ENCODE assay signal across 11 mouse cellular contexts in genomic region chr19:18646853-18647420, GRCm38 (mm10). TPM values are rescaled to one million over a fixed set of nuclear protein-coding genes. Genes with fewer than 3 reads are reported as not detected.
DNase-seq lines count a peak whose midpoint lies in the region; ATAC-seq and TF ChIP-seq lines count a peak whose summit lies in the region.
"Had no signal": no experiment of that assay in that cellular context is flagged by ENCODE, and none has a peak within 500 bp of the region (broad histone marks: within the 10 kb centered on the region; RNA-seq: fewer than 3 reads in every experiment).

No protein-coding gene starts in this region.

- H3K9me3 ChIP-seq in heart, embryonic 16.5 days (replicated peaks; ENCODE audit: control insufficient read depth, low read length), result no peaks in the 10 kb centered on the region
- no peaks in the 10 kb centered on the region for H3K9me3 ChIP-seq in liver, embryonic 16.5 days (replicated peaks; ENCODE audit: control insufficient read depth, low read length)
- H3K9me3 ChIP-seq in limb, embryonic 10.5 days (replicated peaks), result no peaks in the 10 kb centered on the region
- no peaks in the 10 kb centered on the region for H3K9me3 ChIP-seq in hindbrain, embryonic 11.5 days (ENCODE audit: control insufficient read depth, low read length)
- H3K9me3 ChIP-seq: embryonic facial prominence, embryonic 15.5 days had no signal

- no peak for TF ChIP-seq POLR2A in bone marrow macrophage, adult 2 months (IDR thresholded peaks at IDR 0.05; ENCODE audit: borderline replicate concordance, low read depth, low read length)

- intact Hi-C loops in heart, postnatal 25 days (cut with DNase I), result no loop called here
- intact Hi-C loops in left cerebral cortex, postnatal 36 days (cut with DNase I), result no loop called here

- no peak for DNase-seq in heart, postnatal 25 days (ENCODE audit: low spot score)
- no peak for DNase-seq in left cerebral cortex, postnatal 36 days (ENCODE audit: low spot score in 2 of 2)
- DNase-seq in limb, embryonic 10.5 days (ENCODE audit: low spot score), result no peak
- no peak for DNase-seq in hindbrain, embryonic 11.5 days (ENCODE audit: low spot score)
- DNase-seq: kidney, postnatal 25 days had no signal

- no peak overlapping the region for H3K9ac ChIP-seq in heart, embryonic 16.5 days (ENCODE audit: low read length)
- H3K9ac ChIP-seq in liver, embryonic 16.5 days (ENCODE audit: low read depth, low read length), result peak overlapping the region; percentile 35
- H3K9ac ChIP-seq in hindbrain, embryonic 11.5 days (ENCODE audit: low read depth, low read length), result no peak overlapping the region
- H3K9ac ChIP-seq: embryonic facial prominence, embryonic 15.5 days had no signal

- TF ChIP-seq CTCF in bone marrow macrophage, adult 2 months (IDR thresholded peaks at IDR 0.05; ENCODE audit: low read depth, low read length), result no peak

- no peaks in the 10 kb centered on the region for H3K27me3 ChIP-seq in heart, embryonic 16.5 days (ENCODE audit: control insufficient read depth, insufficient read depth, low read length)
- H3K27me3 ChIP-seq in liver, embryonic 16.5 days (ENCODE audit: control insufficient read depth, insufficient read depth, low read depth, low read length), result no peaks in the 10 kb centered on the region
- no peaks in the 10 kb centered on the region for H3K27me3 ChIP-seq in limb, embryonic 10.5 days (ENCODE audit: low read depth, poor library complexity, severe bottlenecking)
- H3K27me3 ChIP-seq in hindbrain, embryonic 11.5 days (ENCODE audit: control insufficient read depth, insufficient read depth, low read length), result no peaks in the 10 kb centered on the region
- H3K27me3 ChIP-seq: embryonic facial prominence, embryonic 15.5 days had no signal

- 53% methylated on average over 5 of the region's 5 CpGs for WGBS in heart, embryonic 16.5 days
- WGBS in liver, embryonic 16.5 days (ENCODE audit: insufficient replicate concordance), result 23% methylated on average over 5 of the region's 5 CpGs
- 73% methylated on average over 5 of the region's 5 CpGs for WGBS in limb, embryonic 10.5 days
- WGBS in hindbrain, embryonic 11.5 days, result 42% methylated on average over 5 of the region's 5 CpGs

- ATAC-seq in heart, embryonic 16.5 days (replicated peaks; ENCODE audit: extremely low read depth, insufficient read depth, low FRiP score), result no peak
- ATAC-seq in CD4-positive, CD25-positive, alpha-beta regulatory T cell, adult 4 months, result peak; percentile 64
- peak; percentile 75 for ATAC-seq in liver, embryonic 16.5 days (ENCODE audit: low read depth)
- no peak for ATAC-seq in hindbrain, embryonic 11.5 days (ENCODE audit: low FRiP score)
- ATAC-seq: midbrain, embryonic 16.5 days had no signal

- no peak overlapping the region for H3K4me3 ChIP-seq in heart, embryonic 16.5 days (ENCODE audit: low read length)
- H3K4me3 ChIP-seq in bone marrow macrophage, adult 2 months (ENCODE audit: insufficient read depth, low read length), result no peak overlapping the region
- no peak overlapping the region for H3K4me3 ChIP-seq in liver, embryonic 16.5 days (ENCODE audit: low read depth, low read length)
- no peak overlapping the region for H3K4me3 ChIP-seq in limb, embryonic 10.5 days
- no peak overlapping the region for H3K4me3 ChIP-seq in hindbrain, embryonic 11.5 days (ENCODE audit: low read depth, low read length)
- H3K4me3 ChIP-seq: embryonic facial prominence, embryonic 15.5 days had no signal

- H3K27ac ChIP-seq in heart, embryonic 16.5 days (ENCODE audit: low read length), result 0 out of 2 replicates have a peak overlapping the region, but pooled peaks have one; percentile 16
- H3K27ac ChIP-seq in bone marrow macrophage, adult 2 months (ENCODE audit: insufficient read depth, low read depth, low read length), result peak overlapping the region; percentile 77
- H3K27ac ChIP-seq in liver, embryonic 16.5 days (ENCODE audit: low read length), result peak overlapping the region; percentile 87
- H3K27ac ChIP-seq in limb, embryonic 10.5 days, result no peak overlapping the region
- H3K27ac ChIP-seq in hindbrain, embryonic 11.5 days (ENCODE audit: low read depth, low read length), result no peak overlapping the region
- H3K27ac ChIP-seq: embryonic facial prominence, embryonic 15.5 days had no signal

- no peaks in the 10 kb centered on the region; the same call in 1 of the 2 replicates for H3K36me3 ChIP-seq in heart, embryonic 16.5 days (ENCODE audit: control insufficient read depth, insufficient read depth)
- H3K36me3 ChIP-seq in liver, embryonic 16.5 days (ENCODE audit: control insufficient read depth, insufficient read depth), result no peaks in the 10 kb centered on the region
- no peaks in the 10 kb centered on the region for H3K36me3 ChIP-seq in limb, embryonic 10.5 days
- H3K36me3 ChIP-seq in hindbrain, embryonic 11.5 days (ENCODE audit: control insufficient read depth, insufficient read depth, low read length), result no peaks in the 10 kb centered on the region

- H3K4me1 ChIP-seq in heart, embryonic 16.5 days (ENCODE audit: control insufficient read depth, insufficient read depth, low read length), result no peaks in the 10 kb centered on the region
- peaks cover 15% of the 10 kb centered on the region for H3K4me1 ChIP-seq in bone marrow macrophage, adult 2 months (ENCODE audit: control insufficient read depth, insufficient read depth, low read length)
- peaks cover 51% of the 10 kb centered on the region for H3K4me1 ChIP-seq in liver, embryonic 16.5 days (ENCODE audit: control insufficient read depth, low read depth, low read length)
- H3K4me1 ChIP-seq in limb, embryonic 10.5 days, result no peaks in the 10 kb centered on the region
- no peaks in the 10 kb centered on the region for H3K4me1 ChIP-seq in hindbrain, embryonic 11.5 days (replicated peaks; ENCODE audit: control insufficient read depth, insufficient read depth, low read length)
- H3K4me1 ChIP-seq: embryonic facial prominence, embryonic 15.5 days had no signal

- no peak overlapping the region for H3K4me2 ChIP-seq in heart, embryonic 16.5 days (ENCODE audit: low read depth, low read length)
- peak overlapping the region; percentile 31; the same call in 1 of the 2 replicates for H3K4me2 ChIP-seq in liver, embryonic 16.5 days (ENCODE audit: low read depth, low read length)
- H3K4me2 ChIP-seq in hindbrain, embryonic 11.5 days (replicated peaks; ENCODE audit: low read depth, low read length), result no peak overlapping the region
- H3K4me2 ChIP-seq: embryonic facial prominence, embryonic 15.5 days had no signal

RNA-seq across cellular contexts. Expression of gene Nmrk1, which starts 15.2 kb away (rescaled TPM):
- polyA plus RNA-seq in heart, embryonic 16.5 days (2015; fragmentation: Nextera tagmentation; extraction: Ambion mirVana), result 8.0 and 8.3 TPM in 2 replicates
- 1 to 10 TPM; 2.4 to 2.8 TPM for total RNA-seq in heart, postnatal 25 days (2021)
- polyA plus RNA-seq in CD4-positive, CD25-positive, alpha-beta regulatory T cell, adult 4 months (2017; shearing (Covaris generic)), result 1 to 10 TPM; 7.4 to 8.1 TPM
- polyA plus RNA-seq in bone marrow macrophage, adult 2 months (2012; ENCODE audit: insufficient read depth, insufficient read length, missing spikeins), result 12.7 and 12.8 TPM in 2 replicates
- 5.6 and 6.1 TPM in 2 replicates for polyA plus RNA-seq in liver, embryonic 16.5 days (2015; fragmentation: Nextera tagmentation; extraction: Ambion mirVana)
- 1 to 10 TPM; 4.8 TPM for total RNA-seq in left cerebral cortex, postnatal 36 days (2021)
- polyA plus RNA-seq in limb, embryonic 10.5 days (2016; fragmentation: Nextera tagmentation; extraction: Ambion mirVana), result 6.5 and 9.0 TPM in 2 replicates
- polyA plus RNA-seq in hindbrain, embryonic 11.5 days (2014; fragmentation: Nextera tagmentation; extraction: Ambion mirVana), result 6.4 and 8.8 TPM in 2 replicates

RNA-seq across cellular contexts. Expression of gene Ostf1, which starts 15.3 kb away (rescaled TPM):
- 89.5 and 94.1 TPM in 2 replicates for polyA plus RNA-seq in heart, embryonic 16.5 days (2015; fragmentation: Nextera tagmentation; extraction: Ambion mirVana)
- total RNA-seq in heart, postnatal 25 days (2021), result 10 to 100 TPM; 38.1 to 41.2 TPM
- 100 to 1,000 TPM; 100 to 103 TPM for polyA plus RNA-seq in CD4-positive, CD25-positive, alpha-beta regulatory T cell, adult 4 months (2017; shearing (Covaris generic))
- polyA plus RNA-seq in bone marrow macrophage, adult 2 months (2012; ENCODE audit: insufficient read depth, insufficient read length, missing spikeins), result 267 and 297 TPM in 2 replicates
- 58.2 and 60.6 TPM in 2 replicates for polyA plus RNA-seq in liver, embryonic 16.5 days (2015; fragmentation: Nextera tagmentation; extraction: Ambion mirVana)
- total RNA-seq in left cerebral cortex, postnatal 36 days (2021), result 10 to 100 TPM; 13.6 to 16.8 TPM
- 31.9 and 32.0 TPM in 2 replicates for polyA plus RNA-seq in limb, embryonic 10.5 days (2016; fragmentation: Nextera tagmentation; extraction: Ambion mirVana)
- 49.4 and 55.5 TPM in 2 replicates for polyA plus RNA-seq in hindbrain, embryonic 11.5 days (2014; fragmentation: Nextera tagmentation; extraction: Ambion mirVana)

RNA-seq across cellular contexts. Expression of gene Carnmt1, which starts 23.6 kb away (rescaled TPM):
- polyA plus RNA-seq in heart, embryonic 16.5 days (2015; fragmentation: Nextera tagmentation; extraction: Ambion mirVana), result 23.3 and 25.5 TPM in 2 replicates
- 10 to 100 TPM; 31.0 to 33.3 TPM for total RNA-seq in heart, postnatal 25 days (2021)
- 1 to 10 TPM; 2.2 to 3.5 TPM for polyA plus RNA-seq in CD4-positive, CD25-positive, alpha-beta regulatory T cell, adult 4 months (2017; shearing (Covaris generic))
- polyA plus RNA-seq in bone marrow macrophage, adult 2 months (2012; ENCODE audit: insufficient read depth, insufficient read length, missing spikeins), result 6.7 and 10.8 TPM in 2 replicates
- polyA plus RNA-seq in liver, embryonic 16.5 days (2015; fragmentation: Nextera tagmentation; extraction: Ambion mirVana), result 12.0 and 12.6 TPM in 2 replicates
- 10 to 100 TPM in 1 of 2 experiments, 1 to 10 TPM in 1; 9.7 to 13.9 TPM for total RNA-seq in left cerebral cortex, postnatal 36 days (2021)
- 30.4 and 33.3 TPM in 2 replicates for polyA plus RNA-seq in limb, embryonic 10.5 days (2016; fragmentation: Nextera tagmentation; extraction: Ambion mirVana)
- 25.1 and 30.9 TPM in 2 replicates for polyA plus RNA-seq in hindbrain, embryonic 11.5 days (2014; fragmentation: Nextera tagmentation; extraction: Ambion mirVana)

Comparison
In these comparisons a context has a peak if more than half of its experiments do, and no peak if none do; other contexts are left out.
1. ATAC-seq: peak in CD4-positive, CD25-positive, alpha-beta regulatory T cell, adult 4 months (single experiment) and liver, embryonic 16.5 days (single experiment); none in heart, embryonic 16.5 days (single experiment) and hindbrain, embryonic 11.5 days (single experiment).
2. H3K27ac ChIP-seq: peak in heart, embryonic 16.5 days (single experiment), bone marrow macrophage, adult 2 months (single experiment) and liver, embryonic 16.5 days (single experiment); none in limb, embryonic 10.5 days (single experiment) and hindbrain, embryonic 11.5 days (single experiment).